Mouse (Mus musculus) heart, postnatal 0 days (tissue): ENCODE data around the gene Olfr1493-ps1. TPM values are rescaled to one million over a fixed set of nuclear protein-coding genes. Genes with fewer than 3 reads are reported as not detected.

Source experiments
- ATAC-seq: fragments of 200-750 bp; cut with Nextera tagmentation; 2 replicates; pipeline ENCODE4 v1.8.0; 2017; ENCODE audit warnings: low read depth, moderate number of reproducible peaks, moderate library complexity; ENCODE audit not compliant: insufficient read depth
- DNase-seq: peaks from one replicate; pipeline ENCODE4 v3.0.0-alpha.2; 2016; ENCODE audit warnings: low spot score
- H3K27ac ChIP-seq: fragments of 300-500 bp; sonication (generic); 2 replicates; pipeline ENCODE4 v1.5.1; 2014; ENCODE audit warnings: low read depth, mild to moderate bottlenecking
- H3K27me3 ChIP-seq: fragments of 300-500 bp; sonication (generic); 2 replicates; pipeline ENCODE4 v1.6.1; 2014; ENCODE audit warnings: low read length, mixed read lengths; ENCODE audit not compliant: control insufficient read depth, insufficient read depth
- H3K36me3 ChIP-seq: fragments of 300-500 bp; sonication (generic); replicated peaks from 2 replicates; pipeline ENCODE4 v1.6.1; 2014; ENCODE audit warnings: low read length, mixed read lengths; ENCODE audit not compliant: control insufficient read depth, insufficient read depth
- H3K4me1 ChIP-seq: fragments of 300-500 bp; sonication (generic); 2 replicates; pipeline ENCODE4 v1.6.1; 2014; ENCODE audit warnings: antibody characterized with exemption; ENCODE audit not compliant: control insufficient read depth, insufficient read depth
- H3K4me2 ChIP-seq: fragments of 300-500 bp; sonication (generic); 2 replicates; pipeline ENCODE4 v1.6.1; 2014; ENCODE audit warnings: low read depth, mild to moderate bottlenecking, low read length, moderate library complexity
- H3K4me3 ChIP-seq: fragments of 300-500 bp; sonication (generic); 2 replicates; pipeline ENCODE4 v1.5.1; 2014; ENCODE audit warnings: low read depth, low read length
- H3K9ac ChIP-seq: fragments of 300-500 bp; sonication (generic); replicated peaks from 2 replicates; pipeline ENCODE4 v1.6.1; 2014; ENCODE audit warnings: low read depth, low read length, mixed read lengths
- H3K9me3 ChIP-seq: fragments of 300-500 bp; sonication (generic); replicated peaks from 2 replicates; pipeline ENCODE4 v1.6.1; 2016; ENCODE audit warnings: low read length; ENCODE audit not compliant: control insufficient read depth
- CTCF ChIP-seq: IDR thresholded peaks from 2 replicates; pipeline ENCODE4 v1.5.1; 2016; ENCODE audit warnings: antibody characterized with exemption, control low read depth, low read depth
- EP300 ChIP-seq: IDR thresholded peaks from 2 replicates; pipeline ENCODE4 v1.6.1; 2016; ENCODE audit warnings: antibody characterized with exemption, low read depth
- WGBS: fragments of 180-500 bp; shearing (Covaris S2); extraction: QIAGEN DNeasy Blood & Tissue Kit; methylation state at CpG from one replicate; pipeline ENCODE4 v1.1.7; 2014; 5-methylcytosine and 5-hydroxymethylcytosine counted together
- polyA plus RNA-seq: library from polyadenylated mRNA; unstranded; fragments of >200 nt; fragmentation: Nextera tagmentation; extraction: Ambion mirVana; gene quantifications from 2 replicates; pipeline ENCODE4 v1.2.1, GENCODE M21; 2015
- total RNA-seq: library from RNA; depleted of rRNA; stranded (reverse); fragments of >200 nt; gene quantifications from 2 replicates; pipeline ENCODE4 v1.2.3, GENCODE M21; 2014; ENCODE audit warnings: low replicate concordance; rRNA removed

Gene Olfr1493-ps1
- total RNA-seq (not detected in 2 replicates), polyA plus RNA-seq (not detected in 2 replicates)

DNA sequence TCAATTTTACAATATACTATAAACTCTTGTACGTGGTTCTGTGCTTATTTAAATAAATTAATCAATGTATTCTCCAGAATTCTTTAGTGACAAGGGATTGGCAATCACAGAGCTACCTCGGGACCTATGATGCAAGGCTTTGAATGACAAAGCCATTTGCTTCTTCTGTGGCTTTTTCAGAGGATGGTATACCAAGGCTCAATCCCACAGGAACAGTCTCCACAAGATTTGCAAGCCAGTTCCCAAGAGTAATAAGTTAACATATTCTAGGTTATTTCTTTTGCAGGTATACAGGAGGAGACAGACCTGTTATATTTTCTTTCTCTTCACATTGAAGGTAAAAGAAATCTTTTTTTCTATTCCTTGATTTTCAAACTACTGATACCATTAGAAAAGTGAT is at the start of gene Olfr1493-ps1:
Gene Olfr1493-ps1 (plus strand): TSS at position 301 of the 400 bp plus-strand sequence.
- DNase-seq, result no peak
- no peak for ATAC-seq
- Histone ChIP-seq H3K4me3 (no peak within 1 kb of the TSS), H3K27ac (no peak within 1 kb of the TSS), H3K4me2 (no peak within 1 kb of the TSS), H3K36me3 (no peaks in the 10 kb centered on the region), H3K27me3 (no peaks in the 10 kb centered on the region), H3K4me1 (no peaks in the 10 kb centered on the region), H3K9me3 (0 out of 2 replicates have a peak, but pooled peaks cover 3% of the 10 kb centered on the region), H3K9ac (no peak within 1 kb of the TSS)
- TF ChIP-seq CTCF (no peak), EP300 (no peak)
- WGBS, result 36% methylated on average over 2 of the region's 2 CpGs

DNA sequence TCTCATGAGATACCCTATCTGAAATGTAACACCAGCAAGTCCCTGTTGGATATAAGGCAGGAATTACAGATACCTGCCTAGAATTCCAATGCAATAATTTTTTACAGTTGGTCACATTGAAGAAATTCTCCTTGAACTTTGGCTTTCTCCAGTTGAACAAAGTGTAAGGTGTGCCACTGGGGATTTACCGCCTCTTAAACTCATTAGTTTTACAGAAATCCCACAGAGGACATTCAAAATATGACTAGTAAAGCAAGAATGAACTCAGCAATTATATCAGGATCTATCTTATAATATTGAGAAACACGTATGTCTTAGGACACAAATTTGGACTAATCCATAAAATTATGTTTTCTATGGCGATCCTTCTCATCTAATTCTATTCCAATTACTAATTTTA is 26.1 kb upstream of the Olfr1493-ps1 start, which contains the start of gene Olfr1491:
Gene Olfr1491 (plus strand): TSS at position 301 of the 400 bp plus-strand sequence.
- WGBS, result 52% methylated on average over 3 of the region's 3 CpGs
- Histone ChIP-seq H3K4me2 (no peak within 1 kb of the TSS), H3K36me3 (no peaks in the 10 kb centered on the region), H3K4me1 (no peaks in the 10 kb centered on the region), H3K9me3 (0 out of 2 replicates have a peak, but pooled peaks cover 3% of the 10 kb centered on the region), H3K4me3 (no peak within 1 kb of the TSS), H3K27me3 (no peaks in the 10 kb centered on the region), H3K27ac (no peak within 1 kb of the TSS), H3K9ac (no peak within 1 kb of the TSS)
- DNase-seq, result no peak
- TF ChIP-seq EP300, result no peak
- no peak for TF ChIP-seq CTCF
- no peak for ATAC-seq

DNA sequence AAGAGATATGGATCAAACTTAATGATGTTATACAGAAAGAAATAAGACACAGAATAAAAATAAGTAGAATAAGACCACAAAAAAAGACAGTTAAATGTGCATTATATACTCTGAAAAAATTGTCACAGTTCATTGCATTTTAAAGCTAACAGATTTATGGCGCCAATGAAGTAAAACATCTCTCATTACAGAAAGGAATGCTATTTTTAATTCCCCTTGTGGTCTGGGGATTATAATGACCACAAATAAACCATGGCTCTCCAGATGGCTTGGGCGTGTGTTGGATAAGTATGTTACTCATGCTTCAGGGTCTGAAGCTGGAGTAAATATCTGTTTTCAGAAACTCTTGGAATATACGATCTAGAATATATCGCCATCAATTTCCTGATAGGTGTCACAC is 16.4 kb downstream of the Olfr1493-ps1 start, which contains the start of gene Olfr1494:
Gene Olfr1494 (plus strand): TSS at position 301 of the 400 bp plus-strand sequence.
- Histone ChIP-seq H3K4me2 (no peak within 1 kb of the TSS), H3K9me3 (0 out of 2 replicates have a peak, but pooled peaks cover 3% of the 10 kb centered on the region), H3K4me3 (no peak within 1 kb of the TSS), H3K27ac (no peak within 1 kb of the TSS), H3K4me1 (no peaks in the 10 kb centered on the region), H3K27me3 (no peaks in the 10 kb centered on the region), H3K36me3 (no peaks in the 10 kb centered on the region), H3K9ac (no peak within 1 kb of the TSS)
- WGBS, result 80% methylated on average over 4 of the region's 4 CpGs
- TF ChIP-seq EP300 (no peak), CTCF (no peak)
- no peak for ATAC-seq
- DNase-seq, result no peak

- Histone ChIP-seq H3K4me2 (no peak overlapping the region), H3K4me1 (no peaks in the 10 kb centered on the region), H3K27me3 (no peaks in the 10 kb centered on the region), H3K9me3 (0 out of 2 replicates have a peak, but pooled peaks cover 2% of the 10 kb centered on the region), H3K9ac (no peak overlapping the region), H3K4me3 (no peak overlapping the region), H3K36me3 (no peaks in the 10 kb centered on the region), H3K27ac (no peak overlapping the region)
- ATAC-seq (no peak), DNase-seq (no peak)
- TF ChIP-seq CTCF, result no peak
- no peak for TF ChIP-seq EP300
- WGBS, result 89% methylated on average over 1 of the region's 1 CpGs
Observed at GRCm38 (mm10) chr19:13749366-13749765, 26.3 kb downstream of the Olfr1493-ps1 start.

DNA sequence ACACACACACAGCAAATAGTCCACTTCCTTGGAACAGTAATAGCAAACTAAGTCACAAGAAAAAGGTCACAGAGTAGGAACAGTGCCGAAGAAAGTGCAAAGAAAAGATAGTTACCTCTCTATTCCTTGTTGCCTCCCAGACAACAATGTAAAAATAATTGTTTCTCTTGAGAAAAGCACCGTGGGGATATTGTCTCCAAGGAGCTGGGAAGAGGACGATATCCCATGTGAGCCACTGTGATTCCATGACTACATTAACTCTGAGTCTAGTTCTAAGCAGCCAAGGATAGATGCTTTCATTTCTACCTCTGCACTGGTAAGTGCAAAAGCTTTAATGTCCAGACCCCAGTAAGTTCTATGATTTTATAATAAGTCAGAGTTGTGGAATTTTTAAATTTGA is 41.2 kb downstream of the Olfr1493-ps1 start, which contains the start of gene Olfr1495:
Gene Olfr1495 (plus strand): TSS at position 301 of the 400 bp plus-strand sequence.
- Histone ChIP-seq H3K4me1 (no peaks in the 10 kb centered on the region), H3K9me3 (no peaks in the 10 kb centered on the region), H3K9ac (no peak within 1 kb of the TSS), H3K27me3 (no peaks in the 10 kb centered on the region), H3K27ac (no peak within 1 kb of the TSS), H3K4me3 (no peak within 1 kb of the TSS), H3K36me3 (no peaks in the 10 kb centered on the region), H3K4me2 (no peak within 1 kb of the TSS)
- TF ChIP-seq EP300 (no peak), CTCF (no peak)
- DNase-seq (no peak), ATAC-seq (no peak)
- WGBS, result 66% methylated on average over 3 of the region's 3 CpGs
